Mouse (Mus musculus): Measurements from ENCODE around the gene Irx1. TPM values are rescaled to one million over a fixed set of nuclear protein-coding genes. Genes with fewer than 3 reads are reported as not detected.
A peak's percentile ranks its signal among the peaks of the same experiment; 100 is the strongest.

The Irx1 gene
- polyA plus RNA-seq, 1 experiment from 2014 or later: 0.36 TPM

- ATAC-seq (ENCODE audit: insufficient number of reproducible peaks, low FRiP score, low TSS enrichment, low read depth): no peak
- DNase-seq (ENCODE audit: low spot score): peak; percentile 51
- no peak overlapping the region for H3K27ac ChIP-seq (replicated peaks; ENCODE audit: low read depth, low read length)
- H3K4me3 ChIP-seq (ENCODE audit: low read depth, low read length): no peak overlapping the region
- under 1% methylated on average over 18 of the region's 18 CpGs for WGBS
- H3K36me3 ChIP-seq (ENCODE audit: control insufficient read depth, insufficient read depth, low read length): no peaks in the 10 kb centered on the region
- no peaks in the 10 kb centered on the region for H3K9me3 ChIP-seq (ENCODE audit: control insufficient read depth, low read length)
- H3K9ac ChIP-seq (ENCODE audit: low read length): no peak overlapping the region
- peaks cover 5% of the 10 kb centered on the region; the same call in 1 of the 2 replicates for H3K4me1 ChIP-seq (ENCODE audit: control insufficient read depth, insufficient read depth, low read length)
- H3K4me2 ChIP-seq (ENCODE audit: low read depth, severe bottlenecking): no peak overlapping the region
- H3K27me3 ChIP-seq (ENCODE audit: control insufficient read depth, insufficient read depth, low read length): peaks cover 76% of the 10 kb centered on the region
Measured at GRCm38 (mm10) chr13:71957147-71957546, 6.4 kb downstream of the Irx1 start.

GRCm38 (mm10) chr13:71956481-71956880 is 7.0 kb downstream of the Irx1 start:
- Histone ChIP-seq H3K9ac (ENCODE audit: low read length) (no peak overlapping the region), H3K4me2 (ENCODE audit: low read depth, severe bottlenecking) (no peak overlapping the region), H3K36me3 (ENCODE audit: control insufficient read depth, insufficient read depth, low read length) (no peaks in the 10 kb centered on the region), H3K4me1 (ENCODE audit: control insufficient read depth, insufficient read depth, low read length) (peaks cover 5% of the 10 kb centered on the region; the same call in 1 of the 2 replicates), H3K27me3 (ENCODE audit: control insufficient read depth, insufficient read depth, low read length) (peaks cover 76% of the 10 kb centered on the region), H3K9me3 (ENCODE audit: control insufficient read depth, low read length) (no peaks in the 10 kb centered on the region), H3K27ac (replicated peaks; ENCODE audit: low read depth, low read length) (no peak overlapping the region), H3K4me3 (ENCODE audit: low read depth, low read length) (no peak overlapping the region)
- no peak for ATAC-seq (ENCODE audit: insufficient number of reproducible peaks, low FRiP score, low TSS enrichment, low read depth)
- WGBS: 1% methylated on average over 9 of the region's 9 CpGs
- DNase-seq (ENCODE audit: low spot score): peak; percentile 74

GRCm38 (mm10) chr13:71951966-71952365 is 11.6 kb downstream of the Irx1 start:
- peaks cover 3% of the 10 kb centered on the region; the same call in 1 of the 2 replicates for H3K4me1 ChIP-seq (ENCODE audit: control insufficient read depth, insufficient read depth, low read length)
- DNase-seq (ENCODE audit: low spot score) (no peak), ATAC-seq (ENCODE audit: insufficient number of reproducible peaks, low FRiP score, low TSS enrichment, low read depth) (no peak)
- no peak overlapping the region for H3K4me2 ChIP-seq (ENCODE audit: low read depth, severe bottlenecking)
- H3K9me3 ChIP-seq (ENCODE audit: control insufficient read depth, low read length): no peaks in the 10 kb centered on the region
- no peak overlapping the region for H3K4me3 ChIP-seq (ENCODE audit: low read depth, low read length)
- H3K9ac ChIP-seq (ENCODE audit: low read length): no peak overlapping the region
- no peak overlapping the region for H3K27ac ChIP-seq (replicated peaks; ENCODE audit: low read depth, low read length)
- H3K36me3 ChIP-seq (ENCODE audit: control insufficient read depth, insufficient read depth, low read length): no peaks in the 10 kb centered on the region
- WGBS: 64% methylated on average over 11 of the region's 11 CpGs
- H3K27me3 ChIP-seq (ENCODE audit: control insufficient read depth, insufficient read depth, low read length): peaks cover 44% of the 10 kb centered on the region

- ATAC-seq (ENCODE audit: insufficient number of reproducible peaks, low FRiP score, low TSS enrichment, low read depth): no peak
- Histone ChIP-seq H3K4me3 (ENCODE audit: low read depth, low read length) (no peak overlapping the region), H3K9me3 (ENCODE audit: control insufficient read depth, low read length) (no peaks in the 10 kb centered on the region), H3K4me2 (ENCODE audit: low read depth, severe bottlenecking) (no peak overlapping the region), H3K27ac (replicated peaks; ENCODE audit: low read depth, low read length) (no peak overlapping the region), H3K36me3 (ENCODE audit: control insufficient read depth, insufficient read depth, low read length) (no peaks in the 10 kb centered on the region), H3K27me3 (ENCODE audit: control insufficient read depth, insufficient read depth, low read length) (peaks cover 25% of the 10 kb centered on the region), H3K9ac (ENCODE audit: low read length) (no peak overlapping the region), H3K4me1 (ENCODE audit: control insufficient read depth, insufficient read depth, low read length) (peaks cover 3% of the 10 kb centered on the region; the same call in 1 of the 2 replicates)
- no peak for DNase-seq (ENCODE audit: low spot score)
- 77% methylated on average over 5 of the region's 5 CpGs for WGBS
Measured at GRCm38 (mm10) chr13:71949859-71950258, 13.7 kb downstream of the Irx1 start.

GRCm38 (mm10) chr13:71910361-71910760 is 53.2 kb downstream of the Irx1 start:
- Histone ChIP-seq H3K4me3 (ENCODE audit: low read depth, low read length) (no peak overlapping the region), H3K36me3 (ENCODE audit: control insufficient read depth, insufficient read depth, low read length) (no peaks in the 10 kb centered on the region), H3K27ac (replicated peaks; ENCODE audit: low read depth, low read length) (no peak overlapping the region), H3K9me3 (ENCODE audit: control insufficient read depth, low read length) (no peaks in the 10 kb centered on the region), H3K4me1 (ENCODE audit: control insufficient read depth, insufficient read depth, low read length) (no peaks in the 10 kb centered on the region), H3K4me2 (ENCODE audit: low read depth, severe bottlenecking) (no peak overlapping the region), H3K27me3 (ENCODE audit: control insufficient read depth, insufficient read depth, low read length) (no peaks in the 10 kb centered on the region), H3K9ac (ENCODE audit: low read length) (no peak overlapping the region)
- DNase-seq (ENCODE audit: low spot score) (no peak), ATAC-seq (ENCODE audit: insufficient number of reproducible peaks, low FRiP score, low TSS enrichment, low read depth) (no peak)
- WGBS: 89% methylated on average over 3 of the region's 3 CpGs

All from limb, embryonic 11.5 days (tissue).